Mouse (Mus musculus) MEL (cell line): Measurements from ENCODE around the gene Grem1.

Experiments
- BHLHE40 ChIP-seq: IDR thresholded peaks from 2 replicates; pipeline ENCODE4 v1.6.1; 2012; ENCODE audit warnings: low read depth, mild to moderate bottlenecking, inconsistent platforms, low read length, improper control_type of control experiment, borderline replicate concordance
- CHD2 ChIP-seq: IDR thresholded peaks from 2 replicates; pipeline ENCODE4 v1.6.1; 2011; ENCODE audit warnings: low read length, improper control_type of control experiment
- CTCF ChIP-seq, 3 experiments: IDR thresholded peaks in 2 of 3; conservative IDR thresholded peaks in 1 of 3; 2 replicates each; pipeline ENCODE4 v1.5.1; 2011 to 2012; ENCODE audit warnings: low read length in 3 of 3, low read depth in 2 of 3, mild to moderate bottlenecking in 2 of 3, improper control_type of control experiment in 1 of 3, inconsistent platforms in 1 of 3, mixed read lengths in 1 of 3, moderate library complexity in 1 of 3; ENCODE audit not compliant: control insufficient read depth in 1 of 3, insufficient read depth in 1 of 3, poor library complexity in 1 of 3, severe bottlenecking in 1 of 3
- GATA1 ChIP-seq: IDR thresholded peaks from 2 replicates; pipeline ENCODE4 v1.6.1; 2011; ENCODE audit warnings: low read depth, low read length, improper control_type of control experiment
- JUND ChIP-seq: IDR thresholded peaks from 2 replicates; pipeline ENCODE4 v1.6.1; 2011; ENCODE audit warnings: low read depth, mild to moderate bottlenecking, improper control_type of control experiment, low read length
- MAX ChIP-seq: IDR thresholded peaks from 2 replicates; pipeline ENCODE4 v1.6.1; 2011; ENCODE audit warnings: low read length, improper control_type of control experiment
- POLR2A ChIP-seq, 2 experiments: IDR thresholded peaks; 2 replicates each; pipeline ENCODE4 v1.6.1; 2011 to 2012; ENCODE audit warnings: low read length in 2 of 2, mild to moderate bottlenecking in 2 of 2, control low read depth in 1 of 2, improper control_type of control experiment in 1 of 2, low read depth in 1 of 2, moderate library complexity in 1 of 2; ENCODE audit not compliant: control insufficient read depth in 1 of 2, insufficient read depth in 1 of 2, poor library complexity in 1 of 2

GRCm38 (mm10) chr2:113696222-113696621 lies 62.2 kb downstream of the Grem1 start:
- TF ChIP-seq CTCF (IDR thresholded peaks at IDR 0.05 in 2 of 3, conservative IDR thresholded peaks at IDR 0.05 in 1 of 3; ENCODE audit: control insufficient read depth in 1 of 3, insufficient read depth in 1 of 3, low read depth in 2 of 3, low read length in 3 of 3, poor library complexity in 1 of 3, severe bottlenecking in 1 of 3) (no peak), JUND (no peak), BHLHE40 (no peak), CHD2 (no peak), POLR2A (IDR thresholded peaks at IDR 0.05; ENCODE audit: control insufficient read depth in 1 of 2, insufficient read depth in 1 of 2, low read depth in 1 of 2, low read length in 2 of 2, poor library complexity in 1 of 2) (no peak), MAX (no peak), GATA1 (no peak)
